Mouse (Mus musculus) limb, embryonic 14.5 days (tissue): Measurements from ENCODE around the gene Tyms. TPM values are rescaled to one million over a fixed set of nuclear protein-coding genes. Genes with fewer than 3 reads are reported as not detected.

ENCODE experiments used
- ATAC-seq: fragments of 200-750 bp; cut with Nextera tagmentation; 2 replicates; pipeline ENCODE4 v1.8.0; 2017; ENCODE audit warnings: low read depth, moderate number of reproducible peaks, moderate TSS enrichment; ENCODE audit not compliant: low FRiP score
- DNase-seq: peaks from one replicate; pipeline ENCODE4 v3.0.0-alpha.2; 2015; ENCODE audit warnings: low spot score
- H3K27ac ChIP-seq: fragments of 300-500 bp; sonication (generic); replicated peaks from 2 replicates; pipeline ENCODE4 v1.5.1; 2014; ENCODE audit warnings: low read depth, mild to moderate bottlenecking, low read length, moderate library complexity, mixed read lengths
- H3K27me3 ChIP-seq: fragments of 300-500 bp; sonication (generic); 2 replicates; pipeline ENCODE4 v1.6.1; 2014; ENCODE audit warnings: low read length, mixed read lengths; ENCODE audit not compliant: control insufficient read depth, insufficient read depth
- H3K36me3 ChIP-seq: fragments of 300-500 bp; sonication (generic); 2 replicates; pipeline ENCODE4 v1.6.1; 2014; ENCODE audit warnings: mild to moderate bottlenecking, low read length, moderate library complexity, mixed read lengths; ENCODE audit not compliant: control insufficient read depth, insufficient read depth
- H3K4me1 ChIP-seq: fragments of 300-500 bp; sonication (generic); 2 replicates; pipeline ENCODE4 v1.6.1; 2014; ENCODE audit warnings: antibody characterized with exemption, low read length, mixed read lengths; ENCODE audit not compliant: control insufficient read depth, insufficient read depth
- H3K4me2 ChIP-seq: fragments of 300-500 bp; sonication (generic); replicated peaks from 2 replicates; pipeline ENCODE4 v1.6.1; 2014; ENCODE audit warnings: low read depth, mild to moderate bottlenecking, low read length, moderate library complexity; ENCODE audit not compliant: severe bottlenecking
- H3K4me3 ChIP-seq: fragments of 300-500 bp; sonication (generic); replicated peaks from 2 replicates; pipeline ENCODE4 v1.5.1; 2014; ENCODE audit warnings: low read length
- H3K9ac ChIP-seq: fragments of 300-500 bp; sonication (generic); 2 replicates; pipeline ENCODE4 v1.6.1; 2014; ENCODE audit warnings: mild to moderate bottlenecking, low read depth, low read length, moderate library complexity; ENCODE audit not compliant: severe bottlenecking
- H3K9me3 ChIP-seq: fragments of 300-500 bp; sonication (generic); 2 replicates; pipeline ENCODE4 v1.6.1; 2016; ENCODE audit warnings: low read length; ENCODE audit not compliant: control insufficient read depth
- POLR2A ChIP-seq: fragments of 200-500 bp; IDR thresholded peaks from 2 replicates; pipeline ENCODE4 v1.8.0; 2012; ENCODE audit warnings: inconsistent platforms, mild to moderate bottlenecking, moderate library complexity, borderline replicate concordance; ENCODE audit not compliant: insufficient read depth, insufficient read length; ENCODE audit errors: extremely low read depth
- WGBS: fragments of 180-500 bp; shearing (Covaris S2); extraction: QIAGEN DNeasy Blood & Tissue Kit; methylation state at CpG from one replicate; pipeline ENCODE4 v1.1.7; 2014; 5-methylcytosine and 5-hydroxymethylcytosine counted together
- polyA plus RNA-seq, 2 experiments: library from polyadenylated mRNA; depleted of rRNA in 1 of 2; stranded (reverse) in 1 of 2; unstranded in 1 of 2; fragments of >200 nt; fragmentation: Nextera tagmentation in 1 of 2; extraction: Ambion mirVana in 1 of 2; gene quantifications; 2 replicates each; pipeline versions ENCODE4 v1.2.1 to v1.2.3; 2012 to 2014

Tyms gene
- polyA plus RNA-seq, 2 experiments = 166 to 250 TPM

GRCm38 (mm10) chr5:30106756-30107155, 33.3 kb upstream of the Tyms start:
- no peak for TF ChIP-seq POLR2A
- H3K27ac ChIP-seq = no peak overlapping the region
- DNase-seq (no peak), ATAC-seq (no peak)
- 20% methylated on average over 2 of the region's 2 CpGs for WGBS
- no peak overlapping the region for H3K4me3 ChIP-seq
- no peaks in the 10 kb centered on the region for H3K9me3 ChIP-seq
- no peak overlapping the region for H3K4me2 ChIP-seq
- no peaks in the 10 kb centered on the region for H3K36me3 ChIP-seq
- peaks cover 63% of the 10 kb centered on the region for H3K27me3 ChIP-seq
- no peak overlapping the region for H3K9ac ChIP-seq
- peaks cover 13% of the 10 kb centered on the region for H3K4me1 ChIP-seq

- no peak within 1 kb of the TSS for H3K27ac ChIP-seq
- peak within 1 kb of the TSS; percentile 94 for H3K4me2 ChIP-seq
- peak within 1 kb of the TSS; percentile 52 for H3K4me3 ChIP-seq
- H3K27me3 ChIP-seq = peaks cover 54% of the 10 kb centered on the region
- H3K9ac ChIP-seq = peak within 1 kb of the TSS; percentile 55
- TF ChIP-seq POLR2A = no peak
- H3K9me3 ChIP-seq = no peaks in the 10 kb centered on the region; the same call in 1 of the 2 replicates
- WGBS = 1% methylated on average over 29 of the region's 29 CpGs
- H3K4me1 ChIP-seq = peaks cover 10% of the 10 kb centered on the region
- ATAC-seq = no peak
- DNase-seq = no peak
- H3K36me3 ChIP-seq = no peaks in the 10 kb centered on the region
These were observed 32.4 kb upstream of the Tyms start, which contains the start of gene 3110082J24Rik for GRCm38 (mm10) chr5:30105668-30106300. TSS of gene 3110082J24Rik (minus strand) at chr5:30106086.

- DNase-seq (peak; percentile 47), ATAC-seq (peak; percentile 74)
- H3K27ac ChIP-seq = no peak within 1 kb of the TSS
- H3K9me3 ChIP-seq = no peaks in the 10 kb centered on the region; the same call in 1 of the 2 replicates
- peaks cover 6% of the 10 kb centered on the region; the same call in 1 of the 2 replicates for H3K4me1 ChIP-seq
- H3K36me3 ChIP-seq = no peaks in the 10 kb centered on the region
- peak within 1 kb of the TSS; percentile 52 for H3K4me3 ChIP-seq
- H3K4me2 ChIP-seq = peak within 1 kb of the TSS; percentile 94
- H3K27me3 ChIP-seq = peaks cover 52% of the 10 kb centered on the region
- WGBS = 3% methylated on average over 57 of the region's 65 CpGs
- TF ChIP-seq POLR2A = no peak
- peak within 1 kb of the TSS; percentile 55 for H3K9ac ChIP-seq
These were observed 31.6 kb upstream of the Tyms start, which contains the start of gene Garem2 for GRCm38 (mm10) chr5:30104841-30105667. TSS of gene Garem2 (plus strand) at chr5:30105161.

GRCm38 (mm10) chr5:30104339-30104738, 30.9 kb upstream of the Tyms start:
- no peaks in the 10 kb centered on the region for H3K36me3 ChIP-seq
- H3K9ac ChIP-seq = no peak overlapping the region
- peaks cover 52% of the 10 kb centered on the region for H3K27me3 ChIP-seq
- ATAC-seq (no peak), DNase-seq (peak; percentile 50)
- WGBS = 5% methylated on average over 12 of the region's 12 CpGs
- peak overlapping the region; percentile 94 for H3K4me2 ChIP-seq
- H3K4me1 ChIP-seq = peaks cover 6% of the 10 kb centered on the region; the same call in 1 of the 2 replicates
- peak overlapping the region; percentile 52 for H3K4me3 ChIP-seq
- no peak for TF ChIP-seq POLR2A
- H3K9me3 ChIP-seq = no peaks in the 10 kb centered on the region; the same call in 1 of the 2 replicates
- H3K27ac ChIP-seq = no peak overlapping the region

- WGBS = 73% methylated on average over 3 of the region's 3 CpGs
- Histone ChIP-seq H3K4me3 (no peak overlapping the region), H3K27ac (no peak overlapping the region), H3K36me3 (no peaks in the 10 kb centered on the region), H3K4me1 (peaks cover 6% of the 10 kb centered on the region; the same call in 1 of the 2 replicates), H3K9ac (no peak overlapping the region), H3K9me3 (no peaks in the 10 kb centered on the region; the same call in 1 of the 2 replicates), H3K4me2 (no peak overlapping the region), H3K27me3 (peaks cover 43% of the 10 kb centered on the region)
- no peak for TF ChIP-seq POLR2A
- DNase-seq (no peak), ATAC-seq (no peak)
These were observed 29.9 kb upstream of the Tyms start for GRCm38 (mm10) chr5:30103340-30103739.
